Mouse (Mus musculus) heart, postnatal 0 days (tissue): ENCODE data around the gene Olfr458. TPM values are rescaled to one million over a fixed set of nuclear protein-coding genes. Genes with fewer than 3 reads are reported as not detected.

Experiments used
- ATAC-seq: fragments of 200-750 bp; cut with Nextera tagmentation; 2 replicates; pipeline ENCODE4 v1.8.0; 2017; ENCODE audit warnings: low read depth, moderate number of reproducible peaks, moderate library complexity; ENCODE audit not compliant: insufficient read depth
- DNase-seq: peaks from one replicate; pipeline ENCODE4 v3.0.0-alpha.2; 2016; ENCODE audit warnings: low spot score
- H3K27ac ChIP-seq: fragments of 300-500 bp; sonication (generic); 2 replicates; pipeline ENCODE4 v1.5.1; 2014; ENCODE audit warnings: low read depth, mild to moderate bottlenecking
- H3K27me3 ChIP-seq: fragments of 300-500 bp; sonication (generic); 2 replicates; pipeline ENCODE4 v1.6.1; 2014; ENCODE audit warnings: low read length, mixed read lengths; ENCODE audit not compliant: control insufficient read depth, insufficient read depth
- H3K36me3 ChIP-seq: fragments of 300-500 bp; sonication (generic); replicated peaks from 2 replicates; pipeline ENCODE4 v1.6.1; 2014; ENCODE audit warnings: low read length, mixed read lengths; ENCODE audit not compliant: control insufficient read depth, insufficient read depth
- H3K4me1 ChIP-seq: fragments of 300-500 bp; sonication (generic); 2 replicates; pipeline ENCODE4 v1.6.1; 2014; ENCODE audit warnings: antibody characterized with exemption; ENCODE audit not compliant: control insufficient read depth, insufficient read depth
- H3K4me2 ChIP-seq: fragments of 300-500 bp; sonication (generic); 2 replicates; pipeline ENCODE4 v1.6.1; 2014; ENCODE audit warnings: low read depth, mild to moderate bottlenecking, low read length, moderate library complexity
- H3K4me3 ChIP-seq: fragments of 300-500 bp; sonication (generic); 2 replicates; pipeline ENCODE4 v1.5.1; 2014; ENCODE audit warnings: low read depth, low read length
- H3K9ac ChIP-seq: fragments of 300-500 bp; sonication (generic); replicated peaks from 2 replicates; pipeline ENCODE4 v1.6.1; 2014; ENCODE audit warnings: low read depth, low read length, mixed read lengths
- H3K9me3 ChIP-seq: fragments of 300-500 bp; sonication (generic); replicated peaks from 2 replicates; pipeline ENCODE4 v1.6.1; 2016; ENCODE audit warnings: low read length; ENCODE audit not compliant: control insufficient read depth
- CTCF ChIP-seq: IDR thresholded peaks from 2 replicates; pipeline ENCODE4 v1.5.1; 2016; ENCODE audit warnings: antibody characterized with exemption, control low read depth, low read depth
- EP300 ChIP-seq: IDR thresholded peaks from 2 replicates; pipeline ENCODE4 v1.6.1; 2016; ENCODE audit warnings: antibody characterized with exemption, low read depth
- WGBS: fragments of 180-500 bp; shearing (Covaris S2); extraction: QIAGEN DNeasy Blood & Tissue Kit; methylation state at CpG from one replicate; pipeline ENCODE4 v1.1.7; 2014; 5-methylcytosine and 5-hydroxymethylcytosine counted together
- polyA plus RNA-seq: library from polyadenylated mRNA; unstranded; fragments of >200 nt; fragmentation: Nextera tagmentation; extraction: Ambion mirVana; gene quantifications from 2 replicates; pipeline ENCODE4 v1.2.1, GENCODE M21; 2015
- total RNA-seq: library from RNA; depleted of rRNA; stranded (reverse); fragments of >200 nt; gene quantifications from 2 replicates; pipeline ENCODE4 v1.2.3, GENCODE M21; 2014; ENCODE audit warnings: low replicate concordance

Olfr458 gene
- total and polyA plus RNA-seq, 2 experiments from 2014 or later, result not detected

DNA sequence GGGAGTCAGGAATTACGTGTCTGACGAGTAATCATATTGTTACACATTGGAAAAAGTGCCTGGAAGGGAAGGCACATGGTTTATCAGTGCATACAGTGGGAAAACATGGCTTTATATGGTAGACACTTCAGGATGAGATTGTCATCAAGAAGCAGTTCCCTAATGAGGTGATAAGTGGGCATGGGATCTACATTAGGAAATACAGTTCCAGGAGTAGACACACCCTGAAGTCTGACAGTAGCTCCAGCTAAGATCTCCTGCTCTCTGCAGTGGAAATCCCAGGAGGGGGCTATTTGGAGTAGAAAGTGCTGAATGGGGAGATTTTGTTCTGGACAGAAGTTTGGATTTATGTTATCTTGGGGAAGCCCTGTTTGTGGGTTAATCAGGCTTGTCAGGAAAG, 23.6 kb downstream of the Olfr458 start:
- Histone ChIP-seq H3K4me1 (no peaks in the 10 kb centered on the region), H3K9me3 (no peaks in the 10 kb centered on the region), H3K9ac (no peak overlapping the region), H3K4me3 (no peak overlapping the region), H3K4me2 (no peak overlapping the region), H3K27ac (no peak overlapping the region), H3K36me3 (no peaks in the 10 kb centered on the region), H3K27me3 (no peaks in the 10 kb centered on the region)
- ATAC-seq, result no peak
- TF ChIP-seq CTCF (no peak), EP300 (no peak)
- 30% methylated on average over 2 of the region's 2 CpGs for WGBS
- no peak for DNase-seq

DNA sequence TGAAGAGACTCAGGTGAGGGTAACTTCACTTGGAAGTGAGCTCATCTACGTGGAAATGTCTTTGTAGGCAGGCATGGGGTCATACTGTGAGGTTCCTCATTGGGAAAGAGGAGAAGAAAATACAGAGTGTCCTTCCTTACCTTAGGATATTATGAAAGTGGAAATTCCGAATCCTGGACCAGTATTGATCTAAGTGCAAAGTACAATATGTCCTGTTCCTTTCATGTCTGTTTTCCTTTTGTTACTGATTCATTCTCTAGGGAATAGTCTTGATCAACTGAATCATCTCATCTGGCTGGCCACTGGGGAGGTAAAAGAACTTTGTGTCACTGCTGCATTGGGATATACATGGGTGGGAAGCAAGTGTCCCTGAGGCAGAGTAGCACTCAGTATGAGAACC, 29.5 kb downstream of the Olfr458 start:
- Histone ChIP-seq H3K4me3 (no peak overlapping the region), H3K4me1 (no peaks in the 10 kb centered on the region), H3K27me3 (no peaks in the 10 kb centered on the region), H3K4me2 (no peak overlapping the region), H3K36me3 (no peaks in the 10 kb centered on the region), H3K9me3 (no peaks in the 10 kb centered on the region), H3K27ac (no peak overlapping the region), H3K9ac (no peak overlapping the region)
- TF ChIP-seq CTCF (no peak), EP300 (no peak)
- 81% methylated on average over 2 of the region's 2 CpGs for WGBS
- DNase-seq (no peak), ATAC-seq (no peak)

DNA sequence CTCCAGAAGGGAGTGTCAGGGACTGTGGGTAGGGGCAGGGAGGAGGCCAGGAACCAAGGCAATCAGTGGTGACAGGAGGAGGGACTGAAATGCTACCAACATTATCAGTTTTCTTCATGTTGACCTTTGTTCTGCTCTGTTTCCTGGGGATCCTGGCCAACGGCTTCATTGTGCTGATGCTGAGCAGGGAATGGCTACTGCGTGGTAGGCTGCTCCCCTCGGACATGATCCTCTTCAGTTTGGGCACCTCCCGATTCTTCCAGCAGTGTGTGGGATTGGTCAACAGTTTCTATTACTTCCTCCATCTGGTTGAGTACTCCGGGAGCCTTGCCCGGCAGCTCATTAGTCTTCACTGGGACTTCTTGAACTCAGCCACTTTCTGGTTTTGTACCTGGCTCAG, 30.6 kb downstream of the Olfr458 start, which contains the start of gene Tas2r126:
TSS of gene Tas2r126 (plus strand) at position 90 of the 400 bp plus-strand sequence.
- H3K4me1 ChIP-seq, result no peaks in the 10 kb centered on the region
- no peak within 1 kb of the TSS for H3K27ac ChIP-seq
- no peaks in the 10 kb centered on the region for H3K27me3 ChIP-seq
- H3K4me2 ChIP-seq, result no peak within 1 kb of the TSS
- H3K9me3 ChIP-seq, result no peaks in the 10 kb centered on the region
- H3K36me3 ChIP-seq, result no peaks in the 10 kb centered on the region
- DNase-seq (no peak), ATAC-seq (peak; percentile 53; the same call in 1 of the 2 replicates)
- WGBS, result 50% methylated on average over 6 of the region's 6 CpGs
- no peak for TF ChIP-seq CTCF
- no peak for TF ChIP-seq EP300
- H3K9ac ChIP-seq, result no peak within 1 kb of the TSS
- H3K4me3 ChIP-seq, result no peak within 1 kb of the TSS

DNA sequence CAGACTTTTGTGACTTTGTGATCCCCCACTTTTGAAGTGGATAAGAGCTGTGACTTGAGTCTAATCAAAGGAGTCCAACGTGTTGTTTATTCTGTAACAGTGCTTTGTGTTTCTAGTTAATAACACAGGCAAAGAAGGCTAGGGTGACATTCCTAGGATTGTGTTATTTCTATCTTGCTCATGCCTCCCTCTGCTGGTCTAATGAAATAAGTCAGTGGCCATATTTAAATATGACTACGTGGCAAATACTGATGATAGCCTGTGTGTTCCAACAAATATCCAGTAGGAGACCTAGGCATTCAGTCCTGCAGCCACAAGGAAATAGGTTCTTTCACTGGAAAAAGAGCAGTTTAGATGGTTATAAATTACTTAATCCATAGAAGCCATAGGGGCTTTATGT, 31.4 kb downstream of the Olfr458 start:
- TF ChIP-seq CTCF (peak; percentile 54), EP300 (no peak)

DNA sequence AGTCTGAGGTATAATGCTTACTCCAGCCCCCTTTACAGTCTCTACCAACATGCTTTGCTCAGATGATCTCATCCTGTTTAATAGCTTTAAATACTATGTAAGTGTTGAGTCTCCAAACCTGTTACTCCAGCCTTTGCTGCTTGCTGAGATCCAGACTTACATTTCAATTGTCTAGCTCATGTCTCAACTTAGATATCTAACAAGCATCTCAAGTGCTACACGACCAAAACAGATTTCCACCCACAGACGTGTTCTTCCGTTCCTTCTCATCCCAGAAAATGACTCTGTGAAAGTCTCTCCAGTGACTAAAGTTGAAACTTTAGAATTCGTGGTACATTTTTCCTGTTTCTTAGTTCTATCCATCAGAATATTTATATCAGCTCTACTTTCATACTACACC, 38.7 kb downstream of the Olfr458 start:
- no peak overlapping the region for H3K4me3 ChIP-seq
- no peak for TF ChIP-seq CTCF
- no peak for TF ChIP-seq EP300
- no peak overlapping the region for H3K4me2 ChIP-seq
- no peaks in the 10 kb centered on the region for H3K4me1 ChIP-seq
- H3K9ac ChIP-seq, result no peak overlapping the region
- 58% methylated on average over 4 of the region's 4 CpGs for WGBS
- no peaks in the 10 kb centered on the region for H3K27me3 ChIP-seq
- no peak for DNase-seq
- no peak overlapping the region for H3K27ac ChIP-seq
- no peak for ATAC-seq
- H3K36me3 ChIP-seq, result no peaks in the 10 kb centered on the region
- no peaks in the 10 kb centered on the region for H3K9me3 ChIP-seq

More for the DNA sequence above, 31.4 kb downstream of the Olfr458 start:
- no peaks in the 10 kb centered on the region for H3K36me3 ChIP-seq
- no peak overlapping the region for H3K4me2 ChIP-seq
- DNase-seq, result peak; percentile 26
- H3K27ac ChIP-seq, result no peak overlapping the region
- 0 out of 2 replicates have a peak, but pooled peaks have one; percentile 17 for ATAC-seq
- WGBS, result 34% methylated on average over 2 of the region's 2 CpGs
- no peaks in the 10 kb centered on the region for H3K27me3 ChIP-seq
- no peak overlapping the region for H3K9ac ChIP-seq
- no peaks in the 10 kb centered on the region for H3K4me1 ChIP-seq
- no peaks in the 10 kb centered on the region for H3K9me3 ChIP-seq
- H3K4me3 ChIP-seq, result no peak overlapping the region

DNA sequence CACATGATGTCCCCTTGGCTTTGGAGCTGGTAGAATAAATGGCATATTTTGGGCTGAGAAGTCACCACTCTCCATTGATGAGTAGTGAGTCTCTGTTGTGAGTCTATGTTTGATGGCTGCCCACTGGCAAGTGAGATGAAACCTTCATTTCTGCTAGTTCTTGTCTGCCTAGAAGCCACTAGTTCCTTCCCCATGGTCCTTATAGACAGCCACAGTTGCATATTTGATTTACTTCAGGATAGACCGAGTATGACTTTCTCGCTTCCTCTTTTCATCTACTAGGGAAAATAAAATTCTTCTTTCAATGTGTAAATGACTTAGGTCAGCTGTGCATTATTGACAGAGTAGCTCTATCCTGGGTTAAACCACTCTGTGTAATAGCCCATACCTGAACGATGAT, 40.5 kb downstream of the Olfr458 start:
- Histone ChIP-seq H3K27me3 (no peaks in the 10 kb centered on the region), H3K27ac (no peak overlapping the region), H3K4me2 (no peak overlapping the region), H3K4me3 (no peak overlapping the region), H3K9ac (no peak overlapping the region), H3K9me3 (no peaks in the 10 kb centered on the region), H3K4me1 (no peaks in the 10 kb centered on the region), H3K36me3 (no peaks in the 10 kb centered on the region)
- ATAC-seq (no peak), DNase-seq (no peak)
- WGBS, result 91% methylated on average over 3 of the region's 3 CpGs
- TF ChIP-seq EP300 (no peak), CTCF (no peak)
